Mouse (Mus musculus) small intestine, adult 2 months (tissue): Measurements from ENCODE around the gene Stk10.

ENCODE experiments used
- CTCF ChIP-seq: fragments of 200-500 bp; IDR thresholded peaks from 2 replicates; pipeline ENCODE4 v1.5.1; 2012; ENCODE audit warnings: low read depth, mild to moderate bottlenecking, control low read depth, inconsistent platforms, low read length, moderate library complexity, mixed read lengths; ENCODE audit not compliant: insufficient replicate concordance, insufficient read length; ENCODE audit errors: extremely low read depth
- POLR2A ChIP-seq: fragments of 200-500 bp; IDR thresholded peaks from 2 replicates; pipeline ENCODE4 v1.6.1; 2012; ENCODE audit warnings: low read depth, mild to moderate bottlenecking, control low read depth, inconsistent platforms, low read length, moderate library complexity

- no peak for TF ChIP-seq POLR2A
- TF ChIP-seq CTCF, result no peak
Measured at GRCm38 (mm10) chr11:32605131-32605860, 72.2 kb downstream of the Stk10 start.
